Mouse (Mus musculus) hindbrain, postnatal 0 days (tissue): Measurements from ENCODE around the gene Lin54. TPM values are rescaled to one million over a fixed set of nuclear protein-coding genes. Genes with fewer than 3 reads are reported as not detected.

Experiments used
- ATAC-seq: fragments of 200-750 bp; cut with Nextera tagmentation; 2 replicates; pipeline ENCODE4 v1.8.0; 2017; ENCODE audit warnings: mild to moderate bottlenecking, moderate TSS enrichment, moderate library complexity
- DNase-seq: peaks from one replicate; pipeline ENCODE4 v3.0.0-alpha.2; 2015; ENCODE audit warnings: low spot score
- H3K27ac ChIP-seq: fragments of 300-500 bp; sonication (generic); 2 replicates; pipeline ENCODE4 v1.5.1; 2014; ENCODE audit warnings: mild to moderate bottlenecking
- H3K27me3 ChIP-seq: fragments of 300-500 bp; sonication (generic); 2 replicates; pipeline ENCODE4 v1.6.1; 2014; ENCODE audit warnings: low read length, mixed read lengths; ENCODE audit not compliant: insufficient read depth
- H3K36me3 ChIP-seq: fragments of 300-500 bp; sonication (generic); 2 replicates; pipeline ENCODE4 v1.6.1; 2014; ENCODE audit warnings: low read length, mixed read lengths; ENCODE audit not compliant: insufficient read depth
- H3K4me1 ChIP-seq: fragments of 300-500 bp; sonication (generic); 2 replicates; pipeline ENCODE4 v1.6.1; 2014; ENCODE audit warnings: antibody characterized with exemption, low read length, mixed read lengths; ENCODE audit not compliant: insufficient read depth
- H3K4me2 ChIP-seq: fragments of 300-500 bp; sonication (generic); 2 replicates; pipeline ENCODE4 v1.6.1; 2014; ENCODE audit warnings: low read depth, mild to moderate bottlenecking, low read length, moderate library complexity, mixed read lengths
- H3K4me3 ChIP-seq: fragments of 300-500 bp; sonication (generic); 2 replicates; pipeline ENCODE4 v1.5.1; 2014; ENCODE audit warnings: low read length
- H3K9ac ChIP-seq: fragments of 300-500 bp; sonication (generic); replicated peaks from 2 replicates; pipeline ENCODE4 v1.6.1; 2014; ENCODE audit warnings: mild to moderate bottlenecking, low read length, moderate library complexity, mixed read lengths
- H3K9me3 ChIP-seq: fragments of 300-500 bp; sonication (generic); 2 replicates; pipeline ENCODE4 v1.6.1; 2016; ENCODE audit warnings: low read length, mixed read lengths
- CTCF ChIP-seq: IDR thresholded peaks from 2 replicates; pipeline ENCODE4 v1.5.1; 2016; ENCODE audit warnings: antibody characterized with exemption, control low read depth, low read depth
- WGBS: fragments of 180-500 bp; shearing (Covaris S2); extraction: QIAGEN DNeasy Blood & Tissue Kit; methylation state at CpG from one replicate; pipeline ENCODE4 v1.1.7; 2014; 5-methylcytosine and 5-hydroxymethylcytosine counted together
- polyA plus RNA-seq: library from polyadenylated mRNA; unstranded; fragments of >200 nt; fragmentation: Nextera tagmentation; extraction: Ambion mirVana; gene quantifications from 2 replicates; pipeline ENCODE4 v1.2.1, GENCODE M21; 2015
- total RNA-seq: library from RNA; depleted of rRNA; stranded (reverse); fragments of >200 nt; gene quantifications from 2 replicates; pipeline ENCODE4 v1.2.3, GENCODE M21; 2014

The Lin54 gene
- total and polyA plus RNA-seq, 2 experiments from 2014 or later = 6.7 to 13.9 TPM

DNA sequence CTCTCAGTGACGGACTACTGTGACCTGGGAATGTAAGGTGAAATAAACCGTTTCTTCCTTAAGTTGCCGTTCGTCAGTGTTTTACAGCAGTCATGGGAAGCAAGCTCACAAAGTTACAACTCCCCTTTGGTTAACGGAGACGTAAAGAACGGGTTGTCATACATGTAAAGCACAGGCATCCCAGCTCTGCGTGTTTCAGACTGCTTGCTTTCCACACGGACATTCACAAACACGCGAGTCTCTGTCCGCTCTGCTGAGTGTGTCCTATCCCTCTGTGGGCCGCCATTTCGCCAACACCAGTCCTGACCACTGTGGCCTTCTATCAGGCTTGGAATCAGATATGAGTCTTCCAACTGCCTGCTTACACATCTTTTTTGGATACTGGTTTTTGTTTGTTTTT lies 61.6 kb downstream of the Lin54 start:
- H3K4me2 ChIP-seq = no peak overlapping the region
- H3K27ac ChIP-seq = no peak overlapping the region
- H3K4me3 ChIP-seq = no peak overlapping the region
- 96% methylated on average over 14 of the region's 14 CpGs for WGBS
- H3K9ac ChIP-seq = no peak overlapping the region
- H3K36me3 ChIP-seq = no peaks in the 10 kb centered on the region
- H3K4me1 ChIP-seq = no peaks in the 10 kb centered on the region
- no peaks in the 10 kb centered on the region for H3K9me3 ChIP-seq
- H3K27me3 ChIP-seq = no peaks in the 10 kb centered on the region
- no peak for DNase-seq
- TF ChIP-seq CTCF = no peak
- ATAC-seq = no peak

DNA sequence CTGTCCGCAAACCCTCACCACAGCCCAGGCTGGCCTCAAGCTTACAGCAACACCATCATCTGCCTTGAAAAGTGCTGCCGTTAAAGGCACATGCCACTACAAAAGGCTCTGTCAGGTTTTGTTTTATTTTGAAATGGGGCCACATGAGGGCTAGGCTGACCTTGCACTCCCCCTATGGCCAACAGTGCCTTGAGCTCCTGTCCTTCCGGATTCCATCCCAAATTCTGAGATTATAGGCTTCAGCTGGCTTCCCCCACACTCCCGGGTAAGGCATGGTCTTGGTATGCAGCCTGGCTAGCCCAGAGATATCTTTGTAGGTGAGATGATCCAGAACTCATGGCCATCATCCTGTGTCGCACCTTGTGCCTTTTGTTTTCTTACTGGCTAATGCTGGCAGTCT lies 62.5 kb downstream of the Lin54 start:
- no peak for TF ChIP-seq CTCF
- 93% methylated on average over 5 of the region's 5 CpGs for WGBS
- no peak overlapping the region for H3K9ac ChIP-seq
- DNase-seq = no peak
- H3K27ac ChIP-seq = no peak overlapping the region
- H3K36me3 ChIP-seq = no peaks in the 10 kb centered on the region
- H3K4me1 ChIP-seq = no peaks in the 10 kb centered on the region
- no peak overlapping the region for H3K4me3 ChIP-seq
- H3K4me2 ChIP-seq = no peak overlapping the region
- H3K9me3 ChIP-seq = no peaks in the 10 kb centered on the region
- H3K27me3 ChIP-seq = no peaks in the 10 kb centered on the region
- no peak for ATAC-seq

DNA sequence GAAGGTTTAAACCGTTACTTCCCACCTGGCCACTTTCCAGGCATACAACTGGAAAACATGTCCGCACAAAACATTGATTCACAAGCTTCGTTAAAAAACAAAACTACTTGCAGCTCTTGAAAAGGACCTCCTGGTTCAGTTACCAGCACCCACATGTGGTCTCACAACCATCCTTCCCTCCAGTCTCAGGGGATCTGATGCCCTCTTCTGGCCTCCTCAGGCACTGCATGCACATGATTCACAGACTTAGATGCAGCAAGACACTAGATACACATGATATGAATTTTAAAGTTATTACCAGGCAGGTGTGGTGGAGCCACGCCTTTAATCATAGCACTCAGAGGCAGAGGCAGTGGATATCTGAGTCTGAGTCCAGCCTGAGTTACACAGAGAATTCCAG lies 63.4 kb downstream of the Lin54 start:
- 98% methylated on average over 4 of the region's 4 CpGs for WGBS
- Histone ChIP-seq H3K9ac (no peak overlapping the region), H3K27ac (no peak overlapping the region), H3K4me2 (no peak overlapping the region), H3K36me3 (no peaks in the 10 kb centered on the region), H3K27me3 (no peaks in the 10 kb centered on the region), H3K4me3 (no peak overlapping the region), H3K4me1 (no peaks in the 10 kb centered on the region), H3K9me3 (no peaks in the 10 kb centered on the region)
- ATAC-seq (no peak), DNase-seq (no peak)
- peak; percentile 31; the same call in 1 of the 2 replicates for TF ChIP-seq CTCF

DNA sequence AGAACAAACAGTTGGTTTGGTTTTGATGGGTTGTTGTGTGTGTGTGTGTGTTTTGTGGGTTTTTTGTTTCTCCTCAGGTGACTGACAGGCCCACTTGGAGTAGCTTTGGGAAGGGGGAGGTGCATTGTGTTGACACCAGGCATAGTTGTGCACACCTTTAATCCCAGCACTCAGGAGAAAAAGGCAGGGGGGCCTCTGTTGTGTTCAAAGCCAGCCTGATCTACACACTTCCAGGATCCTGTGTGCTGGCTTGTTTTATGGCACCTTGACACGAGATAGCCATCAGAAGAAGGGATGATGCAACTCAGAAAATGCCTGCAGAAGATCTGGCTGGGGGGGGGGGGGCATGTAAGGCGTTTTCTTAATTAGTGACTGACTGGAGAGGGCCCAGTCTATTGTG lies 69.5 kb downstream of the Lin54 start:
- DNase-seq (no peak), ATAC-seq (no peak)
- Histone ChIP-seq H3K4me2 (no peak overlapping the region), H3K4me3 (no peak overlapping the region), H3K4me1 (peaks cover 28% of the 10 kb centered on the region), H3K27ac (no peak overlapping the region), H3K27me3 (no peaks in the 10 kb centered on the region), H3K36me3 (peaks cover 10% of the 10 kb centered on the region; the same call in 1 of the 2 replicates), H3K9ac (no peak overlapping the region), H3K9me3 (no peaks in the 10 kb centered on the region)
- 79% methylated on average over 2 of the region's 2 CpGs for WGBS
- TF ChIP-seq CTCF = no peak

DNA sequence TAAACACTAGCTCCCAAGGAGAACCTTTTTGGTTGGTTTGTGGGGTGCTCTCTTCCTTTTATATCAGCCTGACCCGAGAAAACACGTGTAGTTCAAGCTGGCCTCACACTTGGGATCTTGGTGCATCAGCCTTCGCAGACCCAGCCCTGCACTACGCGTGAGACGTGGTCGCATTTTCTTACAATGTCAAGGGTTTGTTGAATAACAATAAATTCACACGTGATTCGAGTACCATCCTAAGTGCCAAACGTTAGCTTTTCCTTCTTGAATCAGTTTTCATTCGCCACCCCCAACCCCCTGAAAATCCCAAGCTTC lies 70.4 kb downstream of the Lin54 start:
- Histone ChIP-seq H3K4me1 (peaks cover 28% of the 10 kb centered on the region), H3K9ac (peak overlapping the region; percentile 78), H3K9me3 (no peaks in the 10 kb centered on the region), H3K36me3 (peaks cover 10% of the 10 kb centered on the region; the same call in 1 of the 2 replicates), H3K27me3 (no peaks in the 10 kb centered on the region), H3K27ac (peak overlapping the region; percentile 96), H3K4me3 (peak overlapping the region; percentile 74), H3K4me2 (peak overlapping the region; percentile 72)
- 3% methylated on average over 11 of the region's 11 CpGs for WGBS
- TF ChIP-seq CTCF = no peak
- DNase-seq (no peak), ATAC-seq (peak; percentile 4; the same call in 1 of the 2 replicates)

DNA sequence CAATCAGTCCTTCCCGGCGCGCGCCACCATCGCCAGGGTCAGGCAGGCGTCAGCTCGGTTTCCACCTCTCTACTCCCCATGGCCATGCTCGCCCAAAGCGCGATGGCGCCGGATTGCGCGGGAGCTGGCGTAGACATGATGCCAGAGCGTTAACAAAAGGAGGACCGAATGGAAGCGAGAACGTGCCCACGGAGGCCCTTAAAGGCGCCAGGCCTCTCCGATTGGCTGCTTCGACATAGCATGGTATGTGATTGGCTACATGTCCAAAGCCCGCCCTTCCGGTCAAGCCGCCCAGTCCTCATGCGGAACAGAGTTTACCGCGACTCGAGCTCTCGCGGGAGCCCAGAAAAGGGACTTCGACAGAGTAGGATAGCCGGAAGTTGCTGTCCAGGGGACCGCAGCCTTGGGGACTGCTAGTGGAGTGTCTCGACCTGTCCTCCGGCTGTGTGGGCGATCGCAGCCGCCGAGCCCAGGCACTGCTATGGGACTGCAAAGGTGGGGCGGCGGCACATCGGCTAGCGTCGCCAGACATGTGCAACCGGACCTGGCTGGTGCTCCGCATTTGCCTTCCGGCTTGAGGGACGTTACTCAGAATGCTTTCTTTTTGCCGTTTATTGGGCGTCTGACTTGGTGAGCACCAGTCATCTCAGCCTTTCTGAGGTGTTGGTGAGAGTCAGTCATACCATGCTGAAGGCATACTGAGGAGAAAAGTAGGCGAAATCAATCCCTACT lies 70.9 kb downstream of the Lin54 start:
- H3K27ac ChIP-seq = peak overlapping the region; percentile 96
- ATAC-seq = peak; percentile 99
- no peaks in the 10 kb centered on the region for H3K9me3 ChIP-seq
- peak; percentile 99 for DNase-seq
- H3K4me3 ChIP-seq = peak overlapping the region; percentile 74
- under 1% methylated on average over 53 of the region's 53 CpGs for WGBS
- peaks cover 10% of the 10 kb centered on the region; the same call in 1 of the 2 replicates for H3K36me3 ChIP-seq
- H3K9ac ChIP-seq = peak overlapping the region; percentile 84
- peak; percentile 12; the same call in 1 of the 2 replicates for TF ChIP-seq CTCF
- peak overlapping the region; percentile 72 for H3K4me2 ChIP-seq
- no peaks in the 10 kb centered on the region for H3K27me3 ChIP-seq
- H3K4me1 ChIP-seq = peaks cover 28% of the 10 kb centered on the region

DNA sequence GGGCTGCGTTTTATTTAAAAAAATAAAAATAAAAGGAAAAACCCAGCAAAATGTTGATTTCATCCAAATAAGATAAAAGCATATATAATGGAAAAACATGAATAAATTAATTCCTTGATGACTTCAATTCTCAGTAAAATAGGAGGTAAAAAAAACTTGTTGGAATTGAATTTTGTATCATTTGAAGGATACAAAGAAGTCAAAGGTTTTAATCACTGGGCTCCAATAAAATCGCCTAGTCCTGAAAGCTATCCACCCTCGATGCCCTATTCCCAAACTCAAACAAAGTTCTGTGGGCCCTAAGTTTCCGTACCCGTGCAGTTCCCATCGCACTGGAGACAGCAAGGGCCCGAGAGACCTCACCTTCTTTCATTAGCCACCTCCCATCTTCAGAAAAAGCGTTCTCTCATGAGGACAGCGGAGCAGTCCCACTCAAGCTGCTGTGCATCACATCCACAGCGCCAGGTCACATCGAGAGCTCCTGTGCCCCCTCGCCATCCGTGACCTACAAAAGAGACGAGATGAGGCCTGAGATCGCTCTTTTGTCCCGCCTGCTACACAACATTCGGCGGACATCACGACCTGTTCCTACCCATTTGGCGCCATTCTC lies 71.6 kb downstream of the Lin54 start:
- Histone ChIP-seq H3K4me3 (peak overlapping the region; percentile 74), H3K9ac (peak overlapping the region; percentile 84), H3K27me3 (no peaks in the 10 kb centered on the region), H3K27ac (peak overlapping the region; percentile 96), H3K9me3 (no peaks in the 10 kb centered on the region), H3K4me2 (peak overlapping the region; percentile 72), H3K36me3 (peaks cover 10% of the 10 kb centered on the region; the same call in 1 of the 2 replicates), H3K4me1 (peaks cover 28% of the 10 kb centered on the region)
- WGBS = 0% methylated on average over 20 of the region's 20 CpGs
- DNase-seq = no peak
- no peak for ATAC-seq
- no peak for TF ChIP-seq CTCF
